Mouse (Mus musculus) olfactory bulb, adult 2 months (tissue): ENCODE results near the gene Rps3a1. TPM values are rescaled to one million over a fixed set of nuclear protein-coding genes. Genes with fewer than 3 reads are reported as not detected.

ENCODE experiments used
- H3K27ac ChIP-seq: fragments of 200-500 bp; 2 replicates; pipeline ENCODE4 v1.5.1; 2012; ENCODE audit warnings: low read depth, low read length; ENCODE audit not compliant: insufficient read depth
- H3K4me1 ChIP-seq: fragments of 200-500 bp; 2 replicates; pipeline ENCODE4 v1.6.1; 2012; ENCODE audit warnings: low read length; ENCODE audit not compliant: control insufficient read depth, insufficient read depth
- H3K4me3 ChIP-seq: fragments of 200-500 bp; 2 replicates; pipeline ENCODE4 v1.5.1; 2012; ENCODE audit warnings: mild to moderate bottlenecking, low read depth, low read length, moderate library complexity; ENCODE audit not compliant: insufficient read depth
- CTCF ChIP-seq: fragments of 200-500 bp; IDR thresholded peaks from 2 replicates; pipeline ENCODE4 v1.5.1; 2012; ENCODE audit warnings: low read depth, mild to moderate bottlenecking, low read length, moderate library complexity; ENCODE audit not compliant: insufficient read depth
- POLR2A ChIP-seq: fragments of 200-500 bp; IDR thresholded peaks from 2 replicates; pipeline ENCODE4 v1.6.1; 2012; ENCODE audit warnings: mild to moderate bottlenecking, low read depth, low read length, moderate library complexity; ENCODE audit not compliant: insufficient read depth
- whole genome bisulfite sequencing: fragments of 180-500 bp; shearing (Covaris S2); methylation state at CpG from one replicate; pipeline ENCODE4 v1.1.7; 2018; 5-methylcytosine and 5-hydroxymethylcytosine counted together
- polyA plus RNA-seq: library from polyadenylated mRNA; stranded (reverse); fragments of >200 nt; gene quantifications from 2 replicates; pipeline ENCODE4 v1.2.4, GENCODE M21; 2012; ENCODE audit warnings: low replicate concordance; ENCODE audit not compliant: missing spikeins, insufficient read depth, insufficient read length

The Rps3a1 gene
- polyA plus RNA-seq, 1 experiment, result 1,303 TPM

GRCm38 (mm10) chr3:86142934-86143317 lies 424 bp upstream of the Rps3a1 start:
- H3K4me3 ChIP-seq, result 0 out of 2 replicates have a peak overlapping the region, but pooled peaks have one; percentile 9
- no peak for TF ChIP-seq POLR2A
- 17% methylated on average over 6 of the region's 6 CpGs for WGBS
- peak overlapping the region; percentile 65 for H3K27ac ChIP-seq
- H3K4me1 ChIP-seq, result peaks cover 6% of the 10 kb centered on the region

- Histone ChIP-seq H3K4me3 (peak overlapping the region; percentile 88), H3K4me1 (peaks cover 6% of the 10 kb centered on the region), H3K27ac (no peak overlapping the region)
- TF ChIP-seq CTCF (no peak), POLR2A (no peak)
- WGBS, result under 1% methylated on average over 18 of the region's 18 CpGs
These were observed 628 bp downstream of the Rps3a1 start for GRCm38 (mm10) chr3:86141886-86142262.

- WGBS, result 5% methylated on average over 7 of the region's 7 CpGs
- no peak for TF ChIP-seq POLR2A
- no peak for TF ChIP-seq CTCF
- Histone ChIP-seq H3K4me3 (peak overlapping the region; percentile 88), H3K4me1 (peaks cover 6% of the 10 kb centered on the region), H3K27ac (no peak overlapping the region)
These were observed 1.1 kb downstream of the Rps3a1 start for GRCm38 (mm10) chr3:86141366-86141765.

- WGBS, result 87% methylated on average over 4 of the region's 4 CpGs
- Histone ChIP-seq H3K4me1 (peaks cover 6% of the 10 kb centered on the region), H3K27ac (no peak overlapping the region), H3K4me3 (no peak overlapping the region)
- TF ChIP-seq POLR2A (no peak), CTCF (no peak)
These were observed 2.8 kb downstream of the Rps3a1 start for GRCm38 (mm10) chr3:86139660-86140059.

GRCm38 (mm10) chr3:86136936-86137574 lies 5.4 kb downstream of the Rps3a1 start:
- no peak overlapping the region for H3K4me3 ChIP-seq
- H3K4me1 ChIP-seq, result peaks cover 2% of the 10 kb centered on the region; the same call in 1 of the 2 replicates
- TF ChIP-seq CTCF, result no peak
- TF ChIP-seq POLR2A, result no peak
- no peak overlapping the region for H3K27ac ChIP-seq
- WGBS, result 89% methylated on average over 6 of the region's 6 CpGs

- H3K4me1 ChIP-seq, result no peaks in the 10 kb centered on the region
- H3K4me3 ChIP-seq, result no peak overlapping the region
- TF ChIP-seq CTCF (no peak), POLR2A (no peak)
- 91% methylated on average over 6 of the region's 6 CpGs for WGBS
- H3K27ac ChIP-seq, result no peak overlapping the region
These were observed 6.5 kb downstream of the Rps3a1 start for GRCm38 (mm10) chr3:86135886-86136563.

- H3K4me3 ChIP-seq, result no peak overlapping the region
- no peak overlapping the region for H3K27ac ChIP-seq
- TF ChIP-seq POLR2A, result no peak
- TF ChIP-seq CTCF, result no peak
- 89% methylated on average over 6 of the region's 6 CpGs for WGBS
- H3K4me1 ChIP-seq, result no peaks in the 10 kb centered on the region
These were observed 7.4 kb downstream of the Rps3a1 start for GRCm38 (mm10) chr3:86134939-86135638.

GRCm38 (mm10) chr3:86129757-86130156 lies 12.7 kb downstream of the Rps3a1 start:
- TF ChIP-seq POLR2A (no peak), CTCF (no peak)
- no peak overlapping the region for H3K4me3 ChIP-seq
- no peaks in the 10 kb centered on the region for H3K4me1 ChIP-seq
- 11% methylated on average over 6 of the region's 6 CpGs for WGBS
- no peak overlapping the region for H3K27ac ChIP-seq

GRCm38 (mm10) chr3:86123251-86123746 lies 19.2 kb downstream of the Rps3a1 start:
- Histone ChIP-seq H3K4me1 (no peaks in the 10 kb centered on the region), H3K27ac (no peak overlapping the region), H3K4me3 (no peak overlapping the region)
- 95% methylated on average over 8 of the region's 8 CpGs for WGBS
- TF ChIP-seq CTCF (no peak), POLR2A (no peak)
